Mouse (Mus musculus): ENCODE results near the gene Hsd11b2.

DNA sequence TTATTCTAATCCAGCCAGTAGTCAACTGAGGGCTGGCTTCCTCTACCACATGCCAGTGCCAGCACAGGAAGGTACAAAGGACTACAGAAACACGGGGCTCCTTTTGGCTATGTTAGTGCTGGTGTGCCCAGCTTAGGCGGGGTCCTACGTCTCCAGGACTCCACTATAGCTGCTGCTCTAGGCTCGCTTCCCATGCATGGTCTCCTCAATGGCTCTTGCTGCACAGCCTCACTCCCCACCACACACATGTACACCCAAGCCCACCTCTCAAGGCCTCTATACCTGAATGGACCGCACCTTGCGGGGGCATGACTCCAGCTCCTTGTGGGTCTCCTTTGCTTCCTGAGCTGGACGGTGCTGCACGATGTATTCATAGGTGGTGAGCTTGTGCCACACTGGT lies 42.8 kb upstream of the Hsd11b2 start:
- no peak for TF ChIP-seq CTCF (IDR thresholded peaks at IDR 0.05; ENCODE audit: low read depth)
- no peak for TF ChIP-seq EP300 (optimal IDR thresholded peaks at IDR 0.05)
